Mouse (Mus musculus) MEL (cell line): Measurements from ENCODE around the gene Fnip2. TPM values are rescaled to one million over a fixed set of nuclear protein-coding genes. Genes with fewer than 3 reads are reported as not detected.
"Not testable (repeated sequence)": the region's sequence is repeated elsewhere in the genome, so short reads cannot be mapped to it uniquely, and the experiment has no call there.

ENCODE experiments used
- DNase-seq: peaks from one replicate; pipeline ENCODE4 v3.0.0; 2011; ENCODE audit warnings: low read depth, low spot score
- H3K27ac ChIP-seq: 2 replicates; pipeline ENCODE4 v1.5.1; 2012; ENCODE audit warnings: low read depth, mild to moderate bottlenecking, control low read depth, low read length, moderate library complexity; ENCODE audit not compliant: control insufficient read depth
- H3K27me3 ChIP-seq, 2 experiments: fragments of 150-350 bp in 1 of 2; sonication (generic) in 1 of 2; 2 replicates each; pipeline ENCODE4 v1.6.1; 2012; ENCODE audit warnings: low read length in 2 of 2, mild to moderate bottlenecking in 2 of 2, improper control_type of control experiment in 1 of 2, moderate library complexity in 1 of 2; ENCODE audit not compliant: insufficient read depth in 2 of 2, control insufficient read depth in 1 of 2
- H3K36me3 ChIP-seq, 2 experiments: 2 replicates each; pipeline ENCODE4 v1.6.1; 2012 to 2014; ENCODE audit warnings: low read length in 2 of 2, improper control_type of control experiment in 1 of 2, inconsistent platforms in 1 of 2, mild to moderate bottlenecking in 1 of 2; ENCODE audit not compliant: insufficient read depth in 2 of 2, control insufficient read depth in 1 of 2
- H3K4me1 ChIP-seq, 2 experiments: fragments of 150-350 bp in 1 of 2; sonication (generic) in 1 of 2; 2 replicates each; pipeline ENCODE4 v1.6.1; 2012; ENCODE audit warnings: low read length in 2 of 2, improper control_type of control experiment in 1 of 2, mild to moderate bottlenecking in 1 of 2; ENCODE audit not compliant: insufficient read depth in 2 of 2, control insufficient read depth in 1 of 2
- H3K4me3 ChIP-seq, 2 experiments: fragments of 150-350 bp in 1 of 2; sonication (generic) in 1 of 2; 2 replicates each; pipeline ENCODE4 v1.5.1; 2012; ENCODE audit warnings: low read depth in 2 of 2, low read length in 2 of 2, mild to moderate bottlenecking in 2 of 2, moderate library complexity in 2 of 2, control low read depth in 1 of 2, improper control_type of control experiment in 1 of 2; ENCODE audit not compliant: control insufficient read depth in 1 of 2, insufficient read depth in 1 of 2
- H3K79me2 ChIP-seq: 2 replicates; pipeline ENCODE4 v1.6.1; 2012; ENCODE audit warnings: mild to moderate bottlenecking, low read length, moderate library complexity; ENCODE audit not compliant: control insufficient read depth, poor library complexity, insufficient read depth
- H3K9ac ChIP-seq: 2 replicates; pipeline ENCODE4 v1.6.1; 2012; ENCODE audit warnings: low read depth, mild to moderate bottlenecking, control low read depth, low read length, moderate library complexity; ENCODE audit not compliant: control insufficient read depth, poor library complexity, severe bottlenecking
- H3K9me3 ChIP-seq: fragments of 150-350 bp; sonication (generic); replicated peaks from 2 replicates; pipeline ENCODE4 v1.6.1; 2012; ENCODE audit warnings: mild to moderate bottlenecking, low read length, improper control_type of control experiment, moderate library complexity; ENCODE audit not compliant: insufficient read depth
- BHLHE40 ChIP-seq: IDR thresholded peaks from 2 replicates; pipeline ENCODE4 v1.6.1; 2012; ENCODE audit warnings: low read depth, mild to moderate bottlenecking, inconsistent platforms, low read length, improper control_type of control experiment, borderline replicate concordance
- CHD1 ChIP-seq: IDR thresholded peaks from 2 replicates; pipeline ENCODE4 v1.6.1; 2012; ENCODE audit warnings: low read depth, mild to moderate bottlenecking, inconsistent platforms, low read length, improper control_type of control experiment
- CHD2 ChIP-seq: IDR thresholded peaks from 2 replicates; pipeline ENCODE4 v1.6.1; 2011; ENCODE audit warnings: low read length, improper control_type of control experiment
- CTCF ChIP-seq, 3 experiments: IDR thresholded peaks in 2 of 3; conservative IDR thresholded peaks in 1 of 3; 2 replicates each; pipeline ENCODE4 v1.5.1; 2011 to 2012; ENCODE audit warnings: low read length in 3 of 3, low read depth in 2 of 3, mild to moderate bottlenecking in 2 of 3, improper control_type of control experiment in 1 of 3, inconsistent platforms in 1 of 3, mixed read lengths in 1 of 3, moderate library complexity in 1 of 3; ENCODE audit not compliant: control insufficient read depth in 1 of 3, insufficient read depth in 1 of 3, poor library complexity in 1 of 3, severe bottlenecking in 1 of 3
- E2F4 ChIP-seq: IDR thresholded peaks from 2 replicates; pipeline ENCODE4 v1.6.1; 2011; ENCODE audit warnings: low read depth, low read length, improper control_type of control experiment, borderline replicate concordance
- JUND ChIP-seq: IDR thresholded peaks from 2 replicates; pipeline ENCODE4 v1.6.1; 2011; ENCODE audit warnings: low read depth, mild to moderate bottlenecking, improper control_type of control experiment, low read length
- MAX ChIP-seq: IDR thresholded peaks from 2 replicates; pipeline ENCODE4 v1.6.1; 2011; ENCODE audit warnings: low read length, improper control_type of control experiment
- MAZ ChIP-seq: IDR thresholded peaks from 2 replicates; pipeline ENCODE4 v1.6.1; 2012; ENCODE audit warnings: low read depth, mild to moderate bottlenecking, inconsistent platforms, low read length, improper control_type of control experiment
- NELFE ChIP-seq: IDR thresholded peaks from 2 replicates; pipeline ENCODE4 v1.6.1; 2011; ENCODE audit warnings: low read depth, low read length, improper control_type of control experiment
- NRF1 ChIP-seq: IDR thresholded peaks from 2 replicates; pipeline ENCODE4 v1.6.1; 2014; ENCODE audit warnings: low read depth, mild to moderate bottlenecking, inconsistent platforms, low read length, improper control_type of control experiment, moderate library complexity; ENCODE audit not compliant: poor library complexity, insufficient read depth, severe bottlenecking
- POLR2A ChIP-seq, 2 experiments: IDR thresholded peaks; 2 replicates each; pipeline ENCODE4 v1.6.1; 2011 to 2012; ENCODE audit warnings: low read length in 2 of 2, mild to moderate bottlenecking in 2 of 2, control low read depth in 1 of 2, improper control_type of control experiment in 1 of 2, low read depth in 1 of 2, moderate library complexity in 1 of 2; ENCODE audit not compliant: control insufficient read depth in 1 of 2, insufficient read depth in 1 of 2, poor library complexity in 1 of 2
- POLR2AphosphoS2 ChIP-seq: IDR thresholded peaks from 2 replicates; pipeline ENCODE4 v1.6.1; 2011; ENCODE audit warnings: low read length, improper control_type of control experiment
- RAD21 ChIP-seq: IDR thresholded peaks from 2 replicates; pipeline ENCODE4 v1.6.1; 2011; ENCODE audit warnings: mild to moderate bottlenecking, low read depth, low read length, improper control_type of control experiment
- SIN3A ChIP-seq: IDR thresholded peaks from 2 replicates; pipeline ENCODE4 v1.6.1; 2012; ENCODE audit warnings: low read length, improper control_type of control experiment, inconsistent platforms
- SMC3 ChIP-seq: IDR thresholded peaks from 2 replicates; pipeline ENCODE4 v1.6.1; 2011; ENCODE audit warnings: low read depth, low read length, improper control_type of control experiment
- TAL1 ChIP-seq: IDR thresholded peaks from 2 replicates; pipeline ENCODE4 v1.6.1; 2012; ENCODE audit warnings: mild to moderate bottlenecking, inconsistent platforms, low read length, moderate library complexity, mixed read lengths
- TBP ChIP-seq: IDR thresholded peaks from 2 replicates; pipeline ENCODE4 v1.8.0; 2011; ENCODE audit warnings: low read depth, low read length, improper control_type of control experiment
- USF2 ChIP-seq, 2 experiments: IDR thresholded peaks; 2 replicates each; pipeline ENCODE4 v1.6.1; 2011 to 2012; ENCODE audit warnings: improper control_type of control experiment in 2 of 2, low read length in 2 of 2, borderline replicate concordance in 1 of 2, inconsistent platforms in 1 of 2, low read depth in 1 of 2, mild to moderate bottlenecking in 1 of 2; ENCODE audit not compliant: insufficient read depth in 1 of 2
- ZC3H11A ChIP-seq: IDR thresholded peaks from 2 replicates; pipeline ENCODE4 v1.6.1; 2012; ENCODE audit warnings: low read depth, mild to moderate bottlenecking, inconsistent platforms, low read length, improper control_type of control experiment
- ZKSCAN1 ChIP-seq: IDR thresholded peaks from 2 replicates; pipeline ENCODE4 v1.6.1; 2012; ENCODE audit warnings: low read depth, mild to moderate bottlenecking, inconsistent platforms, low read length, improper control_type of control experiment, moderate library complexity
- ZMIZ1 ChIP-seq: IDR thresholded peaks from 2 replicates; pipeline ENCODE4 v1.6.1; 2012; ENCODE audit warnings: low read depth, mild to moderate bottlenecking, inconsistent platforms, low read length, improper control_type of control experiment, moderate library complexity
- polyA plus RNA-seq, 2 experiments: library from polyadenylated mRNA; stranded (reverse) in 1 of 2; unstranded in 1 of 2; fragments of >175 nt in 1 of 2; fragments of >200 nt in 1 of 2; gene quantifications; 2 replicates each; pipeline versions ENCODE4 v1.2.1 to v1.2.4; 2012; ENCODE audit warnings: low replicate concordance in 2 of 2, low read depth in 1 of 2; ENCODE audit not compliant: insufficient read length in 2 of 2, insufficient read depth in 1 of 2, missing spikeins in 1 of 2
- total RNA-seq: library from RNA; depleted of rRNA; stranded (reverse); fragments of 300-350 nt; gene quantifications from 2 replicates; pipeline ENCODE4 v1.2.3, GENCODE M21; 2012

Fnip2 gene
- total and polyA plus RNA-seq, 3 experiments: 10.4 to 65.8 (median 11.0) TPM

DNA sequence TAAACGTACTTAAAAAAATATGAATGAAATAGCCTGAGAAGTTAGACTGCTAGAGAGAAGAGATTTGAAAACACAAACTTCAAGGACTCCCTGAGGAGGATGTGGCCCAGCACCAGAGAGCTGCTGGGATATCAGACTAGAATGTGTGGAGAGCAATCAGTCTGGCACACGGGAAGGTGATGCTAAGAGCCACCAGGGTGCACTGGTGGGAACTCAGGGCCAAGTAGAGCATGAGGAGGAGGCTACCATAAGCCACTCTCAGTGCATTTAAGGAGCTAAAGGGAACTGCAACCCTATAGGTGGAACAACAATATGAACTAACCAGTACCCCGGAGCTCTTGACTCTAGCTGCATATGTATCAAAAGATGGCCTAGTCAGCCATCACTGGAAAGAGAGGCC, 120.9 kb downstream of the Fnip2 start:
- H3K4me1 ChIP-seq, H3K27me3 ChIP-seq, H3K9ac ChIP-seq, H3K79me2 ChIP-seq, H3K27ac ChIP-seq, H3K9me3 ChIP-seq, H3K36me3 ChIP-seq, H3K4me3 ChIP-seq: not testable (repeated sequence)
- peak; percentile 45 for DNase-seq
- peak in 2 of 3 experiments; percentile 15 to 40; a peak in 2 of 6 replicates for TF ChIP-seq CTCF (IDR thresholded peaks at IDR 0.05 in 2 of 3, conservative IDR thresholded peaks at IDR 0.05 in 1 of 3; ENCODE audit: control insufficient read depth in 1 of 3, insufficient read depth in 1 of 3, low read depth in 2 of 3, low read length in 3 of 3, poor library complexity in 1 of 3, severe bottlenecking in 1 of 3)
- peak; percentile 53 for TF ChIP-seq SMC3
- 0 out of 2 replicates have a peak, but pooled peaks have one; percentile 2 for TF ChIP-seq ZC3H11A
- peak; percentile 16 for TF ChIP-seq RAD21

DNA sequence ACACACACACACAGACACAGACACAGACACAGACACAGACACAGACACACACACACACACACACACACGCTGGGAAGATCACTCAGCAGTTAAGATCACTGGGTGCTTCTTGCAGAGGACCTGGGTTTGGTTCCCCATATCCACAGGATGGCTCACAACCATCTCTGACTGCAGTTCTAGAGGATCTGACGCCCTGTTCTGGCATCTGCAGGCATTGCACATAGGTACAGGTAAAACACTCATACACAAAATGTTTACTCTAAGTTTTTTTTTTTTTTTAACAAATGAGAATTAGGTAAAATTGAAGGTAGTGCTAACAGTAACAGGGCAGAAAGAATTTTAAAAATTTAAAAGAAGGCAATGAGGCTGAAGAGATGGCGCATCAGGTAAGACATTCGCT, 121.5 kb downstream of the Fnip2 start:
- Histone ChIP-seq H3K9me3 (no peaks in the 10 kb centered on the region), H3K4me1 (no peaks in the 10 kb centered on the region; a peak in 1 of 4 replicates), H3K4me3 (no peak overlapping the region), H3K27me3 (no peaks in the 10 kb centered on the region), H3K27ac (no peak overlapping the region), H3K9ac (no peak overlapping the region), H3K36me3 (no peaks in the 10 kb centered on the region), H3K79me2 (no peaks in the 10 kb centered on the region)
- DNase-seq: no peak
- no peak for TF ChIP-seq MAZ
- TF ChIP-seq SMC3: no peak
- TF ChIP-seq RAD21: no peak
- no peak for TF ChIP-seq CHD1
- TF ChIP-seq ZMIZ1: no peak
- TF ChIP-seq CHD2: no peak
- TF ChIP-seq NELFE: no peak
- TF ChIP-seq POLR2AphosphoS2: no peak

DNA sequence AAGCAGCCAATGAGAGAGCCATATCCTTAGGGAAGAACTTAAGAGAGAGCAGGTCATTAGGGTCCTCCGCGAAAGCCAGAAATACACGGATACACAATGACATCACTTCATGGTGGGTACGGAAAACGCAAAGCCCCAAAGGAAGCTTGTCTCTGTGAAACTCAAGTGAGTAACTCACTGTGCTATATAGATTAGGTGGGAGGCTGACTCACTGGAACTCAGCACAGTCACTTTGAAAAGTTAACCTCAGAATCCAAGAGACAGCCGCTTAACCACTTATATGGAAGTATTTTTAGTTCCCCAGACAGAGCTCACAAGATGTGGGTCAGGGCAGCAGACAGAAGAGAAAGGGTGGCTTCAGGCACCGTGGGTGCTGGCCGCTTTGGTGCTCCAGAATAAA, 122.6 kb downstream of the Fnip2 start:
- H3K79me2 ChIP-seq: no peaks in the 10 kb centered on the region
- no peaks in the 10 kb centered on the region for H3K36me3 ChIP-seq
- no peak overlapping the region for H3K9ac ChIP-seq
- H3K4me1 ChIP-seq: no peaks in the 10 kb centered on the region; a peak in 1 of 4 replicates
- no peak for DNase-seq
- TF ChIP-seq MAZ (no peak), JUND (no peak), USF2 (IDR thresholded peaks at IDR 0.05; ENCODE audit: borderline replicate concordance in 1 of 2, insufficient read depth in 1 of 2, low read depth in 1 of 2, low read length in 2 of 2) (no peak), ZKSCAN1 (no peak), TAL1 (no peak), TBP (no peak), POLR2AphosphoS2 (no peak), SMC3 (no peak), MAX (no peak), NELFE (no peak), CHD1 (no peak), POLR2A (IDR thresholded peaks at IDR 0.05; ENCODE audit: control insufficient read depth in 1 of 2, insufficient read depth in 1 of 2, low read depth in 1 of 2, low read length in 2 of 2, poor library complexity in 1 of 2) (no peak), SIN3A (no peak), NRF1 (no peak), E2F4 (no peak), BHLHE40 (no peak)
- no peak overlapping the region for H3K27ac ChIP-seq
- no peaks in the 10 kb centered on the region for H3K27me3 ChIP-seq
- no peaks in the 10 kb centered on the region for H3K9me3 ChIP-seq
- no peak overlapping the region for H3K4me3 ChIP-seq
